In the genomic region with DNA sequence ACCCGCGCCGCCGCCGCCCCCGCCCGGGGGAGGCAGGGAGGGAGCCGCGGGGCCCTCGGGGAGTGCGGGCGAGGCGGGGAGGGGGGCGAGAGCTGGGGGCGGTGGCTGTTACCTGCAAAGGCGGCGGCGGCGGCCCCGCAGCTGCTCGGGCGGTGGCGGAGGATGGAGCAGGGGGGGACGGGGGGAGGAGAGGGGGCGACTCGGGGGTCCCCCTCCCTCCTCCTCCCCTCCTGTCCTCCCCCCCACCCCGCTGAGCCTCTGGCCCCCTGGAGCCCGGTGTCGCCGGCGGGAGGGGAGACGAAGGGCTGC, we compare ENCODE assay signal across 8 mouse cellular contexts. TPM values are rescaled to one million over a fixed set of nuclear protein-coding genes. Genes with fewer than 3 reads are reported as not detected.
DNase-seq lines count a peak whose midpoint lies in the region; ATAC-seq and TF ChIP-seq lines count a peak whose summit lies in the region.

TSS of gene Akt3 (minus strand) at position 170 of the 309 bp plus-strand sequence.

- no peaks in the 10 kb centered on the region for H3K9me3 ChIP-seq in kidney, postnatal 0 days (replicated peaks; ENCODE audit: low read length)
- H3K9me3 ChIP-seq in forebrain, embryonic 12.5 days, result no peaks in the 10 kb centered on the region
- H3K9me3 ChIP-seq in hindbrain, embryonic 12.5 days (replicated peaks), result no peaks in the 10 kb centered on the region
- H3K9me3 ChIP-seq in liver, embryonic 14.5 days (ENCODE audit: control insufficient read depth, low read length), result no peaks in the 10 kb centered on the region
- no peaks in the 10 kb centered on the region for H3K9me3 ChIP-seq in stomach, embryonic 14.5 days (ENCODE audit: control insufficient read depth, low read depth, low read length)

- H3K9ac ChIP-seq in kidney, postnatal 0 days (ENCODE audit: low read depth, low read length), result peak within 1 kb of the TSS; percentile 92
- H3K9ac ChIP-seq in forebrain, embryonic 12.5 days, result peak within 1 kb of the TSS; percentile 100
- peak within 1 kb of the TSS; percentile 98 for H3K9ac ChIP-seq in hindbrain, embryonic 12.5 days
- H3K9ac ChIP-seq in liver, embryonic 14.5 days (replicated peaks), result peak within 1 kb of the TSS; percentile 65
- peak within 1 kb of the TSS; percentile 87 for H3K9ac ChIP-seq in stomach, embryonic 14.5 days (replicated peaks; ENCODE audit: low read depth, low read length)

- no peak for DNase-seq in kidney, postnatal 0 days (ENCODE audit: low spot score)
- no peak for DNase-seq in kidney, adult 18-20 months
- DNase-seq in R1 (ENCODE audit: low read depth, low spot score), result peak; percentile 54
- no peak for DNase-seq in liver, embryonic 14.5 days (ENCODE audit: low read depth in 3 of 3, low spot score in 3 of 3)
- no peak for DNase-seq in frontal cortex, postnatal 10 days (ENCODE audit: low spot score in 2 of 2)

- peak within 1 kb of the TSS; percentile 83 for H3K4me2 ChIP-seq in kidney, postnatal 0 days (ENCODE audit: low read length)
- H3K4me2 ChIP-seq in forebrain, embryonic 12.5 days, result peak within 1 kb of the TSS; percentile 88
- peak within 1 kb of the TSS; percentile 90 for H3K4me2 ChIP-seq in hindbrain, embryonic 12.5 days (replicated peaks)
- H3K4me2 ChIP-seq in liver, embryonic 14.5 days (ENCODE audit: low read depth), result peak within 1 kb of the TSS; percentile 99
- peak within 1 kb of the TSS; percentile 89 for H3K4me2 ChIP-seq in stomach, embryonic 14.5 days (replicated peaks; ENCODE audit: low read depth, low read length)

- 0 out of 2 replicates have a peak, but pooled peaks cover 3% of the 10 kb centered on the region for H3K4me1 ChIP-seq in kidney, postnatal 0 days (replicated peaks; ENCODE audit: insufficient read depth, low read length)
- peaks cover 17% of the 10 kb centered on the region for H3K4me1 ChIP-seq in forebrain, embryonic 12.5 days
- H3K4me1 ChIP-seq in hindbrain, embryonic 12.5 days, result peaks cover 15% of the 10 kb centered on the region
- H3K4me1 ChIP-seq in liver, embryonic 14.5 days (replicated peaks; ENCODE audit: control insufficient read depth in 2 of 2, insufficient read depth in 2 of 2, low read length in 1 of 2), result peaks cover 0 to 4% of the 10 kb centered on the region in 2 experiments; a peak in 3 of 4 replicates
- H3K4me1 ChIP-seq in stomach, embryonic 14.5 days (ENCODE audit: control insufficient read depth, insufficient read depth, low read length), result peaks cover 3% of the 10 kb centered on the region; the same call in 1 of the 2 replicates

- H3K27me3 ChIP-seq in kidney, postnatal 0 days (ENCODE audit: insufficient read depth, low read length), result no peaks in the 10 kb centered on the region
- H3K27me3 ChIP-seq in forebrain, embryonic 12.5 days, result no peaks in the 10 kb centered on the region
- H3K27me3 ChIP-seq in hindbrain, embryonic 12.5 days, result no peaks in the 10 kb centered on the region
- peaks cover 10% of the 10 kb centered on the region for H3K27me3 ChIP-seq in liver, embryonic 14.5 days (ENCODE audit: control insufficient read depth, insufficient read depth, low read length)
- H3K27me3 ChIP-seq in stomach, embryonic 14.5 days (ENCODE audit: control insufficient read depth, insufficient read depth, low read length), result no peaks in the 10 kb centered on the region

- 2% methylated on average over 7 of the region's 32 CpGs for WGBS in kidney, postnatal 0 days
- WGBS in forebrain, embryonic 12.5 days, result 0% methylated on average over 10 of the region's 32 CpGs
- WGBS in hindbrain, embryonic 12.5 days, result no CpG with 5 or more reads among the region's 32 CpGs
- WGBS in liver, embryonic 14.5 days (ENCODE audit: insufficient replicate concordance), result 0% methylated on average over 19 of the region's 32 CpGs
- 0% methylated on average over 2 of the region's 32 CpGs for WGBS in stomach, embryonic 14.5 days

- H3K36me3 ChIP-seq in kidney, postnatal 0 days (ENCODE audit: insufficient read depth, low read length), result no peaks in the 10 kb centered on the region
- H3K36me3 ChIP-seq in forebrain, embryonic 12.5 days (replicated peaks), result no peaks in the 10 kb centered on the region
- H3K36me3 ChIP-seq in hindbrain, embryonic 12.5 days, result no peaks in the 10 kb centered on the region
- H3K36me3 ChIP-seq in liver, embryonic 14.5 days (replicated peaks; ENCODE audit: control insufficient read depth, insufficient read depth, low read depth), result no peaks in the 10 kb centered on the region
- no peaks in the 10 kb centered on the region for H3K36me3 ChIP-seq in stomach, embryonic 14.5 days (ENCODE audit: control insufficient read depth, insufficient read depth, low read length)

- no peak for TF ChIP-seq EP300 in liver, embryonic 14.5 days (IDR thresholded peaks at IDR 0.05; ENCODE audit: low read depth)

- peak within 1 kb of the TSS; percentile 98 for H3K4me3 ChIP-seq in kidney, postnatal 0 days (replicated peaks; ENCODE audit: low read depth, low read length)
- H3K4me3 ChIP-seq in forebrain, embryonic 12.5 days (replicated peaks), result peak within 1 kb of the TSS; percentile 98
- H3K4me3 ChIP-seq in hindbrain, embryonic 12.5 days, result peak within 1 kb of the TSS; percentile 100
- H3K4me3 ChIP-seq in liver, embryonic 14.5 days (ENCODE audit: insufficient read depth in 1 of 2, low read depth in 2 of 2, low read length in 2 of 2), result peak within 1 kb of the TSS; percentile 64 to 85
- H3K4me3 ChIP-seq in stomach, embryonic 14.5 days (ENCODE audit: low read depth, low read length), result peak within 1 kb of the TSS; percentile 91

- peak within 1 kb of the TSS; percentile 96 for H3K27ac ChIP-seq in kidney, postnatal 0 days
- H3K27ac ChIP-seq in forebrain, embryonic 12.5 days, result peak within 1 kb of the TSS; percentile 100
- peak within 1 kb of the TSS; percentile 100 for H3K27ac ChIP-seq in hindbrain, embryonic 12.5 days
- peak within 1 kb of the TSS; percentile 38; the same call in 1 of the 2 replicates for H3K27ac ChIP-seq in liver, embryonic 14.5 days
- peak within 1 kb of the TSS; percentile 96 for H3K27ac ChIP-seq in stomach, embryonic 14.5 days (ENCODE audit: low read length)

- TF ChIP-seq CTCF in kidney, postnatal 0 days (IDR thresholded peaks at IDR 0.05; ENCODE audit: low read depth), result no peak
- TF ChIP-seq CTCF in liver, embryonic 14.5 days (IDR thresholded peaks at IDR 0.05; ENCODE audit: low read depth), result no peak

- ATAC-seq in kidney, postnatal 0 days (replicated peaks; ENCODE audit: low FRiP score, low read depth), result peak; percentile 44
- peak; percentile 77 for ATAC-seq in forebrain, embryonic 12.5 days (ENCODE audit: low FRiP score)
- peak; percentile 71 for ATAC-seq in hindbrain, embryonic 12.5 days (ENCODE audit: low FRiP score)
- ATAC-seq in liver, embryonic 14.5 days (ENCODE audit: insufficient read depth), result peak; percentile 38; the same call in 1 of the 2 replicates
- peak; percentile 43 for ATAC-seq in stomach, embryonic 14.5 days (ENCODE audit: insufficient number of reproducible peaks, insufficient read depth, low FRiP score, low read depth)

RNA-seq across cellular contexts. Expression of gene Akt3, which starts in this region (rescaled TPM):
- polyA plus RNA-seq in kidney, postnatal 0 days (2015; fragmentation: Nextera tagmentation; extraction: Ambion mirVana), result 3.4 TPM in 2 replicates
- 24.5 and 28.0 TPM in 2 replicates for polyA plus RNA-seq in forebrain, embryonic 12.5 days (2016; fragmentation: Nextera tagmentation; extraction: Ambion mirVana)
- 28.8 and 29.1 TPM in 2 replicates for polyA plus RNA-seq in hindbrain, embryonic 12.5 days (2016; fragmentation: Nextera tagmentation; extraction: Ambion mirVana)
- 0.88 and 1.1 TPM in 2 replicates for polyA plus RNA-seq in liver, embryonic 14.5 days (2012; rRNA removed)
- polyA plus RNA-seq in liver, embryonic 14.5 days (2014; fragmentation: Nextera tagmentation; extraction: Ambion mirVana), result 0.49 and 0.56 TPM in 2 replicates
- polyA plus RNA-seq in stomach, embryonic 14.5 days (2014; fragmentation: Nextera tagmentation; extraction: Ambion mirVana), result 10.7 and 11.5 TPM in 2 replicates

Comparison
In these comparisons a context has a peak if more than half of its experiments do, and no peak if none do; other contexts are left out.
1. H3K27ac ChIP-seq: peak in every context shown above with its lines; median percentile 100 in forebrain, embryonic 12.5 days; 100 in hindbrain, embryonic 12.5 days; 96 in kidney, postnatal 0 days; 96 in stomach, embryonic 14.5 days; 38 in liver, embryonic 14.5 days.